In genomic region chr13:23700786-23701520, GRCm38 (mm10) we compare ENCODE assay signal across 7 mouse cellular contexts. TPM values are rescaled to one million over a fixed set of nuclear protein-coding genes. Genes with fewer than 3 reads are reported as not detected.
A peak's percentile ranks its signal among the peaks of the same experiment; 100 is the strongest.
DNase-seq lines count a peak whose midpoint lies in the region; ATAC-seq and TF ChIP-seq lines count a peak whose summit lies in the region.

No protein-coding gene starts in this region.

- no peaks in the 10 kb centered on the region for H3K27me3 ChIP-seq in Patski
- no peaks in the 10 kb centered on the region for H3K27me3 ChIP-seq in hindbrain, embryonic 16.5 days (replicated peaks; ENCODE audit: control insufficient read depth, insufficient read depth, low read length)

- in situ Hi-C loops in Patski (cut with MboI; ENCODE audit: low pct_unique_long_range_greater_than_20kb) = no loop called here

- peak; percentile 87 for TF ChIP-seq CTCF in Patski (IDR thresholded peaks at IDR 0.05)

- no peak overlapping the region for H3K4me2 ChIP-seq in hindbrain, embryonic 16.5 days (ENCODE audit: low read length)

- no peak overlapping the region for H3K4me3 ChIP-seq in hindbrain, embryonic 16.5 days (ENCODE audit: low read length)

- WGBS in hindbrain, embryonic 16.5 days = 29% methylated on average over 8 of the region's 8 CpGs

- no peaks in the 10 kb centered on the region for H3K36me3 ChIP-seq in hindbrain, embryonic 16.5 days (ENCODE audit: control insufficient read depth, insufficient read depth, low read length)

- peaks cover 8% of the 10 kb centered on the region for H3K4me1 ChIP-seq in hindbrain, embryonic 16.5 days (ENCODE audit: control insufficient read depth, insufficient read depth, low read depth, low read length)

- H3K27ac ChIP-seq in hindbrain, embryonic 16.5 days (ENCODE audit: low read depth, low read length) = no peak overlapping the region

- no peaks in the 10 kb centered on the region for H3K9me3 ChIP-seq in hindbrain, embryonic 16.5 days (ENCODE audit: control insufficient read depth, low read length)

- CTCF ChIA-PET in Patski (lab: Charles Lee) = interaction anchor here (0.8 to 7.1 kb wide), 11 partner anchors 10 to 79 kb away, joined by 3 to 137 read pairs (median 4); partner anchors contain the start of genes Hfe, Hist1h1c, Hist1h3b and Hist1h3c

- no peak overlapping the region for H3K9ac ChIP-seq in hindbrain, embryonic 16.5 days (ENCODE audit: low read depth, low read length)

- POLR2A ChIA-PET in Patski (lab: Charles Lee) = interaction anchor here (1.3 to 2.6 kb wide), 3 partner anchors 30 to 39 kb away, joined by 4 to 12 read pairs (median 4); no protein-coding TSS in a partner anchor

- peak; percentile 84 for ATAC-seq in Patski
- ATAC-seq in hindbrain, embryonic 16.5 days = 0 out of 2 replicates have a peak, but pooled peaks have one; percentile 26

- peak; percentile 72 for DNase-seq in Patski (ENCODE audit: low read depth, low spot score)
- peak; percentile 80 for DNase-seq in cerebellum, adult 9-10 months
- peak; percentile 75 to 90 for DNase-seq in frontal cortex, adult 2 months (ENCODE audit: extremely low spot score in 1 of 2, low spot score in 1 of 2)
- peak; percentile 58 to 68 for DNase-seq in layer of hippocampus, postnatal 36 days
- DNase-seq in lung, postnatal 25 days (ENCODE audit: low spot score) = peak; percentile 82
- DNase-seq in right cerebral cortex, postnatal 14 days = peak; percentile 57

RNA-seq across cellular contexts. Expression of gene Hist1h4c, which starts 2.7 kb away (rescaled TPM):
- polyA plus RNA-seq in Patski (2021) = 0.36 TPM
- polyA plus RNA-seq in frontal cortex, adult 2 months (2012; rRNA removed) = 3.1 and 3.3 TPM in 2 replicates
- polyA plus RNA-seq in hindbrain, embryonic 16.5 days (2015; fragmentation: Nextera tagmentation; extraction: Ambion mirVana) = 2.0 and 2.5 TPM in 2 replicates
- total RNA-seq in layer of hippocampus, postnatal 36 days (2021) = 10 to 100 TPM; 95.4 to 98.7 TPM

RNA-seq across cellular contexts. Expression of gene Hist1h1t, which starts 5.3 kb away (rescaled TPM):
- polyA plus RNA-seq in Patski (2021) = 4.6 TPM
- polyA plus RNA-seq in frontal cortex, adult 2 months (2012; rRNA removed) = not detected in 2 replicates
- not detected in 2 replicates for polyA plus RNA-seq in hindbrain, embryonic 16.5 days (2015; fragmentation: Nextera tagmentation; extraction: Ambion mirVana)
- total RNA-seq in layer of hippocampus, postnatal 36 days (2021) = not detected

RNA-seq across cellular contexts. Expression of gene Hfe, which starts 9.7 kb away (rescaled TPM):
- 5.8 TPM for polyA plus RNA-seq in Patski (2021)
- 3.8 and 4.4 TPM in 2 replicates for polyA plus RNA-seq in frontal cortex, adult 2 months (2012; rRNA removed)
- polyA plus RNA-seq in hindbrain, embryonic 16.5 days (2015; fragmentation: Nextera tagmentation; extraction: Ambion mirVana) = 5.4 and 6.7 TPM in 2 replicates
- total RNA-seq in layer of hippocampus, postnatal 36 days (2021) = 1 to 10 TPM; 1.7 to 3.0 TPM

RNA-seq across cellular contexts. Expression of gene Hist1h2bc, which starts 17.0 kb away (rescaled TPM):
- polyA plus RNA-seq in Patski (2021) = 60.2 TPM
- polyA plus RNA-seq in frontal cortex, adult 2 months (2012; rRNA removed) = 154 and 172 TPM in 2 replicates
- polyA plus RNA-seq in hindbrain, embryonic 16.5 days (2015; fragmentation: Nextera tagmentation; extraction: Ambion mirVana) = 20.4 and 24.8 TPM in 2 replicates
- 10 to 100 TPM; 50.8 to 57.7 TPM for total RNA-seq in layer of hippocampus, postnatal 36 days (2021)

RNA-seq across cellular contexts. Expression of gene Hist1h2ac, which starts 17.2 kb away (rescaled TPM):
- 0.92 TPM for polyA plus RNA-seq in Patski (2021)
- polyA plus RNA-seq in frontal cortex, adult 2 months (2012; rRNA removed) = 1.7 and 2.1 TPM in 2 replicates
- 0.26 and 0.30 TPM in 2 replicates for polyA plus RNA-seq in hindbrain, embryonic 16.5 days (2015; fragmentation: Nextera tagmentation; extraction: Ambion mirVana)
- 1 to 10 TPM; 2.7 to 3.5 TPM for total RNA-seq in layer of hippocampus, postnatal 36 days (2021)
